Mouse (Mus musculus): Measurements from ENCODE around the gene Dusp2.

GRCm38 (mm10) chr2:127367126-127367820 lies 31.3 kb downstream of the Dusp2 start:
- TF ChIP-seq CTCF (IDR thresholded peaks at IDR 0.05; ENCODE audit: low read depth, low read length) (no peak), POLR2AphosphoS5 (IDR thresholded peaks at IDR 0.05; ENCODE audit: insufficient replicate concordance, low read depth, low read length) (no peak), GATA1 (IDR thresholded peaks at IDR 0.05; ENCODE audit: borderline replicate concordance, low read length) (no peak), TAL1 (conservative IDR thresholded peaks at IDR 0.05; ENCODE audit: low read depth, low read length) (no peak), GATA2 (IDR thresholded peaks at IDR 0.05; ENCODE audit: borderline replicate concordance, low read depth, low read length) (no peak)
